Mouse (Mus musculus) testis, adult 2 months (tissue): Measurements from ENCODE around the gene Chchd4.

Experiments used
- CTCF ChIP-seq: fragments of 200-500 bp; IDR thresholded peaks from 2 replicates; pipeline ENCODE4 v1.5.1; 2012; ENCODE audit warnings: low read depth, mild to moderate bottlenecking, inconsistent platforms, low read length, moderate library complexity; ENCODE audit not compliant: control insufficient read depth, insufficient read depth, insufficient replicate concordance
- POLR2A ChIP-seq: fragments of 200-500 bp; IDR thresholded peaks from 2 replicates; pipeline ENCODE4 v1.6.1; 2012; ENCODE audit warnings: low read depth, mild to moderate bottlenecking, inconsistent platforms, low read length, moderate library complexity; ENCODE audit not compliant: control insufficient read depth

- TF ChIP-seq CTCF (no peak), POLR2A (no peak)
Measured at GRCm38 (mm10) chr6:91508041-91508440, 34.7 kb upstream of the Chchd4 start.
